ENCODE assay signal across 18 mouse cellular contexts in the genomic region with DNA sequence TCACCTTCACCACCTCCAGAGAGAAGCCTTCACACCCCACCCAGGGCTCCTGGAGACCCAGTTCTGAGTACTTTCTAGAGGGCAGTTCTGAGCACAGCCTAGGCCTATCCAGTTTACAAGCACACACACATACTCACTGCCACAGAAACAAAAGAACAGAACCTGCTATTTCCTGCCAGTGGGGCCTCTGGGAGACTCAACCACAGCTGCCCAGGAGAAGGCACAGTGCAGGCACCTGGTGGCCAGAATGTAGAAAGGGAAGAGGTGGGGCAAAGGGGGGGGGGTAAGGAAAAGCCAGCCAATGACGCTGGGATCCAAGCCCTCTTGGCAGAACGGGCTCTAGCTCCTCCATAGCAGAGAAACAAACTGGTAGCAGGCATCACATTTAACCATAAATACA. TPM values are rescaled to one million over a fixed set of nuclear protein-coding genes. Genes with fewer than 3 reads are reported as not detected.
A peak's percentile ranks its signal among the peaks of the same experiment; 100 is the strongest.
DNase-seq lines count a peak whose midpoint lies in the region; ATAC-seq and TF ChIP-seq lines count a peak whose summit lies in the region.
"Had no signal": no experiment of that assay in that cellular context is flagged by ENCODE, and none has a peak within 500 bp of the region (broad histone marks: within the 10 kb centered on the region; RNA-seq: fewer than 3 reads in every experiment).

No protein-coding gene starts in this region.

- H3K9me3 ChIP-seq in heart, embryonic 15.5 days (replicated peaks): no peaks in the 10 kb centered on the region
- H3K9me3 ChIP-seq: kidney, embryonic 15.5 days had no signal

- intact Hi-C loops in heart, postnatal 10 days (cut with DNase I): no loop called here

- DNase-seq in heart, postnatal 10 days: no peak
- DNase-seq in thymus, postnatal 4 days: peak; percentile 36
- DNase-seq in thymus, adult 2 months: no peak
- no peak for DNase-seq in cerebellum, postnatal 14 days
- no peak for DNase-seq in adrenal gland, postnatal 25 days
- DNase-seq: cerebellum, adult 8-10 months; gastrocnemius, postnatal 36 days; retina, postnatal 1 day had no signal

- H3K36me3 ChIP-seq in heart, embryonic 15.5 days: peaks cover 25% of the 10 kb centered on the region; the same call in 1 of the 2 replicates
- H3K36me3 ChIP-seq in thymus, adult 2 months (ENCODE audit: control insufficient read depth, insufficient read depth, low read length): no peaks in the 10 kb centered on the region
- H3K36me3 ChIP-seq: kidney, embryonic 15.5 days had no signal

- H3K9ac ChIP-seq in heart, embryonic 15.5 days: no peak overlapping the region
- H3K9ac ChIP-seq: kidney, embryonic 15.5 days had no signal

- WGBS in heart, embryonic 15.5 days: 8% methylated on average over 2 of the region's 2 CpGs
- WGBS in thymus, adult 2 months: 9% methylated on average over 2 of the region's 2 CpGs

- peaks cover 63% of the 10 kb centered on the region for H3K4me1 ChIP-seq in heart, embryonic 15.5 days (replicated peaks)
- no peaks in the 10 kb centered on the region for H3K4me1 ChIP-seq in thymus, adult 2 months (replicated peaks; ENCODE audit: control insufficient read depth, insufficient read depth, low read length)

- TF ChIP-seq CTCF in thymus, adult 2 months (IDR thresholded peaks at IDR 0.05; ENCODE audit: borderline replicate concordance, control insufficient read depth, extremely low read depth, insufficient read depth, low read length, poor library complexity): no peak

- TF ChIP-seq POLR2A in thymus, adult 2 months (IDR thresholded peaks at IDR 0.05; ENCODE audit: control insufficient read depth, extremely low read depth, insufficient read depth, low read length, poor library complexity): no peak

- no peak overlapping the region for H3K4me2 ChIP-seq in heart, embryonic 15.5 days
- H3K4me2 ChIP-seq: kidney, embryonic 15.5 days had no signal

- H3K27ac ChIP-seq in heart, embryonic 15.5 days: peak overlapping the region; percentile 53
- H3K27ac ChIP-seq in thymus, adult 2 months (ENCODE audit: control insufficient read depth, insufficient read depth, low read length): no peak overlapping the region
- H3K27ac ChIP-seq: kidney, embryonic 15.5 days had no signal

- no peak overlapping the region for H3K4me3 ChIP-seq in heart, embryonic 15.5 days
- no peak overlapping the region for H3K4me3 ChIP-seq in thymus, adult 2 months (ENCODE audit: control insufficient read depth, insufficient read depth, low read length)
- H3K4me3 ChIP-seq: kidney, embryonic 15.5 days had no signal

- H3K27me3 ChIP-seq in heart, embryonic 15.5 days: no peaks in the 10 kb centered on the region
- H3K27me3 ChIP-seq in thymus, adult 2 months (ENCODE audit: control insufficient read depth, insufficient read depth, low read length): no peaks in the 10 kb centered on the region
- H3K27me3 ChIP-seq: kidney, embryonic 15.5 days had no signal

- ATAC-seq in heart, embryonic 15.5 days (replicated peaks; ENCODE audit: insufficient number of reproducible peaks, insufficient read depth, low FRiP score, low read depth): no peak
- peak; percentile 58 to 78 for ATAC-seq in hematopoietic stem cell, adult 5-6 weeks (replicated peaks in 1 of 2; ENCODE audit: insufficient read depth in 1 of 2, low FRiP score in 2 of 2, low TSS enrichment in 1 of 2, low read depth in 1 of 2, poor library complexity in 2 of 2, severe bottlenecking in 2 of 2)
- ATAC-seq: hindbrain, embryonic 16.5 days had no signal

RNA-seq across cellular contexts. Expression of a gene that starts 26.1 kb away (rescaled TPM):
- polyA plus RNA-seq in heart, embryonic 15.5 days (2015; fragmentation: Nextera tagmentation; extraction: Ambion mirVana): 300 and 308 TPM in 2 replicates
- total RNA-seq in heart, postnatal 10 days (2021): 100 to 1,000 TPM; 879 to 920 TPM
- polyA plus RNA-seq in thymus, adult 2 months (2012; rRNA removed): 6.6 and 63.0 TPM in 2 replicates
- 0.05 TPM in 1 of 2 replicates, not detected in the other for total RNA-seq in hematopoietic stem cell, adult 5-6 weeks (2017)
- 0.73 and 1.4 TPM in 2 replicates for total RNA-seq in adrenal gland, postnatal 25 days (2021)
- total RNA-seq: megakaryocyte progenitor cell, adult 5-6 weeks; monocyte, adult 5-6 weeks had no signal

RNA-seq across cellular contexts. Expression of a gene that starts 37.5 kb away (rescaled TPM):
- polyA plus RNA-seq in heart, embryonic 15.5 days (2015; fragmentation: Nextera tagmentation; extraction: Ambion mirVana): 5.0 and 5.6 TPM in 2 replicates
- total RNA-seq in heart, postnatal 10 days (2021): 1 to 10 TPM; 2.0 to 2.3 TPM
- polyA plus RNA-seq in thymus, adult 2 months (2012; rRNA removed): 0.22 and 1.1 TPM in 2 replicates
- not detected in 2 replicates for total RNA-seq in hematopoietic stem cell, adult 5-6 weeks (2017)
- total RNA-seq in adrenal gland, postnatal 25 days (2021): not detected in 2 replicates
- total RNA-seq: gastrocnemius, postnatal 36 days; layer of hippocampus, adult 8-10 months; megakaryocyte progenitor cell, adult 5-6 weeks; monocyte, adult 5-6 weeks had no signal
- polyA plus RNA-seq: brain, embryonic 14.5 days; hindbrain, embryonic 16.5 days; neural tube, embryonic 14.5 days had no signal

RNA-seq across cellular contexts. Expression of a gene that starts 39.8 kb away (rescaled TPM):
- not detected in 2 replicates for polyA plus RNA-seq in heart, embryonic 15.5 days (2015; fragmentation: Nextera tagmentation; extraction: Ambion mirVana)
- total RNA-seq in heart, postnatal 10 days (2021): not detected
- not detected in 2 replicates for polyA plus RNA-seq in thymus, adult 2 months (2012; rRNA removed)
- total RNA-seq in hematopoietic stem cell, adult 5-6 weeks (2017): not detected in 2 replicates
- total RNA-seq in adrenal gland, postnatal 25 days (2021): not detected in 2 replicates
- total RNA-seq: gastrocnemius, postnatal 36 days; layer of hippocampus, adult 8-10 months; megakaryocyte progenitor cell, adult 5-6 weeks; monocyte, adult 5-6 weeks had no signal
- polyA plus RNA-seq: brain, embryonic 14.5 days; hindbrain, embryonic 16.5 days; kidney, embryonic 15.5 days; liver, embryonic 16.5 days; neural tube, embryonic 14.5 days had no signal

RNA-seq across cellular contexts. Expression of a gene that starts 59.3 kb away (rescaled TPM):
- 35.5 and 36.2 TPM in 2 replicates for polyA plus RNA-seq in heart, embryonic 15.5 days (2015; fragmentation: Nextera tagmentation; extraction: Ambion mirVana)
- total RNA-seq in heart, postnatal 10 days (2021): 100 to 1,000 TPM in 1 of 2 experiments, 10 to 100 TPM in 1; 83.2 to 115 TPM
- 2.0 and 3.1 TPM in 2 replicates for polyA plus RNA-seq in thymus, adult 2 months (2012; rRNA removed)
- 1.7 and 2.2 TPM in 2 replicates for total RNA-seq in hematopoietic stem cell, adult 5-6 weeks (2017)
- 64.7 and 73.0 TPM in 2 replicates for total RNA-seq in adrenal gland, postnatal 25 days (2021)

Comparison
In these comparisons a context has a peak if more than half of its experiments do, and no peak if none do; other contexts are left out.
1. RNA of a gene that starts 26.1 kb away (total RNA-seq): 879 to 920 TPM in heart, postnatal 10 days; 0.73 to 1.4 TPM in adrenal gland, postnatal 25 days and 0.05 TPM in hematopoietic stem cell, adult 5-6 weeks; every median in the first group is over 100 times any median in the second.